Mouse (Mus musculus) liver, adult 2 months (tissue): Measurements from ENCODE around the gene Cox17. TPM values are rescaled to one million over a fixed set of nuclear protein-coding genes. Genes with fewer than 3 reads are reported as not detected.

ENCODE experiments used
- DNase-seq: peaks from one replicate; pipeline ENCODE4 v3.0.0-alpha.2; 2011; ENCODE audit warnings: low read depth, low spot score; ENCODE audit errors: extremely low read depth
- H3K27ac ChIP-seq: fragments of 200-500 bp; replicated peaks from 2 replicates; pipeline ENCODE4 v1.5.1; 2012; ENCODE audit warnings: low read depth, mild to moderate bottlenecking, control low read depth, inconsistent platforms, low read length; ENCODE audit not compliant: insufficient read depth
- H3K27me3 ChIP-seq: fragments of 200-500 bp; 2 replicates; pipeline ENCODE4 v1.6.1; 2012; ENCODE audit warnings: mild to moderate bottlenecking, moderate library complexity, low read length, inconsistent platforms; ENCODE audit not compliant: control insufficient read depth, insufficient read depth
- H3K36me3 ChIP-seq: fragments of 200-500 bp; 2 replicates; pipeline ENCODE4 v1.6.1; 2012; ENCODE audit warnings: low read length, inconsistent platforms; ENCODE audit not compliant: control insufficient read depth, insufficient read depth
- H3K4me1 ChIP-seq: fragments of 200-500 bp; 2 replicates; pipeline ENCODE4 v1.6.1; 2011; ENCODE audit warnings: low read length; ENCODE audit not compliant: control insufficient read depth, insufficient read depth
- H3K4me3 ChIP-seq: fragments of 200-500 bp; 2 replicates; pipeline ENCODE4 v1.5.1; 2011; ENCODE audit warnings: low read depth, mild to moderate bottlenecking, control low read depth, low read length, moderate library complexity; ENCODE audit not compliant: insufficient read depth
- H3K79me2 ChIP-seq: fragments of 200-500 bp; 2 replicates; pipeline ENCODE4 v1.6.1; 2012; ENCODE audit warnings: inconsistent platforms, mild to moderate bottlenecking, low read length, moderate library complexity; ENCODE audit not compliant: control insufficient read depth, insufficient read depth
- H3K9ac ChIP-seq: fragments of 200-500 bp; 2 replicates; pipeline ENCODE4 v1.6.1; 2012; ENCODE audit warnings: low read depth, mild to moderate bottlenecking, control low read depth, inconsistent platforms, low read length
- CTCF ChIP-seq: fragments of 200-500 bp; IDR thresholded peaks from 2 replicates; pipeline ENCODE4 v1.5.1; 2011; ENCODE audit warnings: low read depth, low read length, control low read depth
- POLR2A ChIP-seq: fragments of 200-500 bp; IDR thresholded peaks from 2 replicates; pipeline ENCODE4 v1.6.1; 2011; ENCODE audit warnings: low read length, control low read depth; ENCODE audit not compliant: insufficient read depth; ENCODE audit errors: extremely low read depth
- WGBS: fragments of 180-500 bp; shearing (Covaris S2); methylation state at CpG from one replicate; pipeline ENCODE4 v1.1.7; 2018; 5-methylcytosine and 5-hydroxymethylcytosine counted together
- polyA plus RNA-seq: library from polyadenylated mRNA; depleted of rRNA; stranded (reverse); fragments of >200 nt; gene quantifications from 2 replicates; pipeline ENCODE4 v1.2.3, GENCODE M21; 2012; rRNA removed
- total RNA-seq: library from RNA; depleted of rRNA; stranded (reverse); fragments of >200 nt; gene quantifications from 2 replicates; pipeline ENCODE4 v1.2.3, GENCODE M21; 2014; rRNA removed

The Cox17 gene
- total and polyA plus RNA-seq, 2 experiments = 39.4 to 69.9 TPM

- H3K4me1 ChIP-seq = no peaks in the 10 kb centered on the region
- peaks cover 10% of the 10 kb centered on the region for H3K36me3 ChIP-seq
- WGBS = 86% methylated on average over 9 of the region's 9 CpGs
- no peak overlapping the region for H3K27ac ChIP-seq
- no peak overlapping the region for H3K4me3 ChIP-seq
- no peaks in the 10 kb centered on the region for H3K27me3 ChIP-seq
- H3K9ac ChIP-seq = no peak overlapping the region
- no peak for DNase-seq
- TF ChIP-seq CTCF (no peak), POLR2A (no peak)
- no peaks in the 10 kb centered on the region for H3K79me2 ChIP-seq
Measured at GRCm38 (mm10) chr16:38400311-38400960, 53.6 kb downstream of the Cox17 start.

- no peak overlapping the region for H3K4me3 ChIP-seq
- WGBS = 96% methylated on average over 6 of the region's 6 CpGs
- H3K27me3 ChIP-seq = no peaks in the 10 kb centered on the region
- no peak for DNase-seq
- no peak overlapping the region for H3K27ac ChIP-seq
- H3K4me1 ChIP-seq = no peaks in the 10 kb centered on the region
- peaks cover 11% of the 10 kb centered on the region for H3K36me3 ChIP-seq
- TF ChIP-seq CTCF = no peak
- TF ChIP-seq POLR2A = no peak
- no peak overlapping the region for H3K9ac ChIP-seq
- H3K79me2 ChIP-seq = no peaks in the 10 kb centered on the region
Measured at GRCm38 (mm10) chr16:38401468-38401867, 54.7 kb downstream of the Cox17 start.

Other genes starting within 250 kb of the Cox17 start
- gene Nr1i2, start 52.2 kb upstream of the Cox17 start, total RNA-seq = 72.3 TPM in 2 replicates
- 45.8 and 53.6 TPM in 2 replicates for gene Nr1i2, start 52.2 kb upstream of the Cox17 start, polyA plus RNA-seq
- not detected in 2 replicates for gene Maats1, start 4.8 kb upstream of the Cox17 start, total RNA-seq
- gene Maats1, start 4.8 kb upstream of the Cox17 start, polyA plus RNA-seq = not detected in 2 replicates
- not detected in 2 replicates for gene Gm21987, start within 50 bp of the Cox17 start, total RNA-seq
- not detected in 2 replicates for gene Gm21987, start within 50 bp of the Cox17 start, polyA plus RNA-seq
- gene Popdc2, start 15.2 kb downstream of the Cox17 start, total RNA-seq = 0.18 TPM in 1 of 2 replicates, not detected in the other
- gene Popdc2, start 15.2 kb downstream of the Cox17 start, polyA plus RNA-seq = 0.18 and 0.73 TPM in 2 replicates
- 70.6 and 82.1 TPM in 2 replicates for gene Pla1a, start 86.2 kb downstream of the Cox17 start, total RNA-seq
- 46.9 and 55.2 TPM in 2 replicates for gene Pla1a, start 86.2 kb downstream of the Cox17 start, polyA plus RNA-seq
- 1.9 and 2.8 TPM in 2 replicates for gene Adprh, start 105.7 kb downstream of the Cox17 start, total RNA-seq
- 8.0 and 8.5 TPM in 2 replicates for gene Adprh, start 105.7 kb downstream of the Cox17 start, polyA plus RNA-seq
- gene Cd80, start 108.6 kb downstream of the Cox17 start, total RNA-seq = 0.28 and 0.67 TPM in 2 replicates
- gene Cd80, start 108.6 kb downstream of the Cox17 start, polyA plus RNA-seq = 0.29 TPM in 1 of 2 replicates, not detected in the other
- gene Timmdc1, start 175.7 kb downstream of the Cox17 start, total RNA-seq = 29.7 and 35.7 TPM in 2 replicates
- 30.4 and 34.1 TPM in 2 replicates for gene Timmdc1, start 175.7 kb downstream of the Cox17 start, polyA plus RNA-seq
- 12.6 and 12.9 TPM in 2 replicates for gene Poglut1, start 203.3 kb downstream of the Cox17 start, total RNA-seq
- 5.6 and 6.9 TPM in 2 replicates for gene Poglut1, start 203.3 kb downstream of the Cox17 start, polyA plus RNA-seq
- 8.1 and 9.3 TPM in 2 replicates for gene Tmem39a, start 211.7 kb downstream of the Cox17 start, total RNA-seq
- gene Tmem39a, start 211.7 kb downstream of the Cox17 start, polyA plus RNA-seq = 37.5 and 58.4 TPM in 2 replicates